Mouse (Mus musculus) thymus, adult 2 months (tissue): Measurements from ENCODE around the gene Tia1. TPM values are rescaled to one million over a fixed set of nuclear protein-coding genes. Genes with fewer than 3 reads are reported as not detected.

ENCODE experiments used
- DNase-seq: peaks from one replicate; pipeline ENCODE4 v3.0.0; 2021
- H3K27ac ChIP-seq: fragments of 200-500 bp; 2 replicates; pipeline ENCODE4 v1.5.1; 2012; ENCODE audit warnings: low read length, control low read depth; ENCODE audit not compliant: control insufficient read depth, insufficient read depth
- H3K27me3 ChIP-seq: fragments of 200-500 bp; 2 replicates; pipeline ENCODE4 v1.6.1; 2012; ENCODE audit warnings: mild to moderate bottlenecking, low read length, moderate library complexity, mixed read lengths; ENCODE audit not compliant: control insufficient read depth, insufficient read depth
- H3K36me3 ChIP-seq: fragments of 200-500 bp; 2 replicates; pipeline ENCODE4 v1.6.1; 2012; ENCODE audit warnings: mild to moderate bottlenecking, low read length, moderate library complexity; ENCODE audit not compliant: control insufficient read depth, insufficient read depth
- H3K4me1 ChIP-seq: fragments of 200-500 bp; replicated peaks from 2 replicates; pipeline ENCODE4 v1.6.1; 2012; ENCODE audit warnings: low read length; ENCODE audit not compliant: control insufficient read depth, insufficient read depth
- H3K4me3 ChIP-seq: fragments of 200-500 bp; 2 replicates; pipeline ENCODE4 v1.5.1; 2012; ENCODE audit warnings: mild to moderate bottlenecking, low read length, control low read depth, moderate library complexity; ENCODE audit not compliant: control insufficient read depth, insufficient read depth
- CTCF ChIP-seq: fragments of 200-500 bp; IDR thresholded peaks from 2 replicates; pipeline ENCODE4 v1.5.1; 2012; ENCODE audit warnings: mild to moderate bottlenecking, control low read depth, low read length, moderate library complexity, borderline replicate concordance; ENCODE audit not compliant: control insufficient read depth, poor library complexity, insufficient read depth; ENCODE audit errors: extremely low read depth
- POLR2A ChIP-seq: fragments of 200-500 bp; IDR thresholded peaks from 2 replicates; pipeline ENCODE4 v1.6.1; 2012; ENCODE audit warnings: mild to moderate bottlenecking, low read length, control low read depth, moderate library complexity; ENCODE audit not compliant: control insufficient read depth, poor library complexity, insufficient read depth; ENCODE audit errors: extremely low read depth
- WGBS: fragments of 180-500 bp; shearing (Covaris S2); methylation state at CpG from one replicate; pipeline ENCODE4 v1.1.7; 2018; 5-methylcytosine and 5-hydroxymethylcytosine counted together
- polyA plus RNA-seq: library from polyadenylated mRNA; depleted of rRNA; stranded (reverse); fragments of >200 nt; gene quantifications from 2 replicates; pipeline ENCODE4 v1.2.3, GENCODE M21; 2012

The Tia1 gene
- polyA plus RNA-seq, 1 experiment: 83.4 TPM

GRCm38 (mm10) chr6:86365371-86366124 is 38.5 kb upstream of the Tia1 start, which contains the start of gene Fam136a:
Fam136a (plus strand) TSS chr6:86365646.
- H3K4me3 ChIP-seq: peak within 1 kb of the TSS; percentile 71
- peak; percentile 93 for TF ChIP-seq CTCF
- TF ChIP-seq POLR2A: peak; percentile 52; the same call in 1 of the 2 replicates

GRCm38 (mm10) chr6:86366125-86366852 is 37.7 kb upstream of the Tia1 start:
- no peak for DNase-seq

More at GRCm38 (mm10) chr6:86365371-86366124, 38.5 kb upstream of the Tia1 start, which contains the start of gene Fam136a:
- no peaks in the 10 kb centered on the region for H3K36me3 ChIP-seq
- under 1% methylated on average over 75 of the region's 76 CpGs for WGBS
- peak within 1 kb of the TSS; percentile 40; the same call in 1 of the 2 replicates for H3K27ac ChIP-seq
- H3K27me3 ChIP-seq: no peaks in the 10 kb centered on the region
- DNase-seq: peak; percentile 94
- H3K4me1 ChIP-seq: peaks cover 9% of the 10 kb centered on the region

GRCm38 (mm10) chr6:86366853-86367249 is 37.2 kb upstream of the Tia1 start:
- H3K36me3 ChIP-seq: no peaks in the 10 kb centered on the region
- H3K4me1 ChIP-seq: peaks cover 12% of the 10 kb centered on the region
- H3K27ac ChIP-seq: no peak overlapping the region
- H3K27me3 ChIP-seq: no peaks in the 10 kb centered on the region
- TF ChIP-seq CTCF (no peak), POLR2A (no peak)
- 99% methylated on average over 2 of the region's 2 CpGs for WGBS
- no peak overlapping the region for H3K4me3 ChIP-seq
- DNase-seq: no peak

More at GRCm38 (mm10) chr6:86366125-86366852, 37.7 kb upstream of the Tia1 start:
- H3K36me3 ChIP-seq: no peaks in the 10 kb centered on the region
- H3K27me3 ChIP-seq: no peaks in the 10 kb centered on the region
- H3K4me3 ChIP-seq: peak overlapping the region; percentile 71
- H3K27ac ChIP-seq: peak overlapping the region; percentile 40; the same call in 1 of the 2 replicates
- H3K4me1 ChIP-seq: peaks cover 12% of the 10 kb centered on the region
- TF ChIP-seq CTCF: no peak
- TF ChIP-seq POLR2A: no peak
- WGBS: 55% methylated on average over 25 of the region's 25 CpGs

GRCm38 (mm10) chr6:86368479-86368878 is 35.5 kb upstream of the Tia1 start:
- 95% methylated on average over 5 of the region's 5 CpGs for WGBS
- Histone ChIP-seq H3K27me3 (no peaks in the 10 kb centered on the region), H3K27ac (no peak overlapping the region), H3K4me3 (no peak overlapping the region), H3K36me3 (no peaks in the 10 kb centered on the region), H3K4me1 (peaks cover 14% of the 10 kb centered on the region)
- no peak for DNase-seq
- no peak for TF ChIP-seq CTCF
- no peak for TF ChIP-seq POLR2A

- Histone ChIP-seq H3K27me3 (no peaks in the 10 kb centered on the region), H3K4me3 (no peak overlapping the region), H3K4me1 (peaks cover 14% of the 10 kb centered on the region), H3K36me3 (no peaks in the 10 kb centered on the region), H3K27ac (no peak overlapping the region)
- WGBS: 81% methylated on average over 3 of the region's 3 CpGs
- DNase-seq: peak; percentile 34
- TF ChIP-seq POLR2A (no peak), CTCF (no peak)
Measured at GRCm38 (mm10) chr6:86370093-86370713, 33.8 kb upstream of the Tia1 start.

- no peaks in the 10 kb centered on the region for H3K27me3 ChIP-seq
- H3K4me3 ChIP-seq: peak within 1 kb of the TSS; percentile 82
- DNase-seq: peak; percentile 20
- H3K27ac ChIP-seq: peak within 1 kb of the TSS; percentile 68
- peaks cover 14% of the 10 kb centered on the region for H3K4me1 ChIP-seq
- TF ChIP-seq CTCF (no peak), POLR2A (no peak)
- H3K36me3 ChIP-seq: no peaks in the 10 kb centered on the region
- WGBS: 15% methylated on average over 15 of the region's 15 CpGs
Measured at GRCm38 (mm10) chr6:86370764-86371339, 33.2 kb upstream of the Tia1 start, which contains the start of gene Snrpg. Snrpg (plus strand) TSS chr6:86371304.
